Mouse (Mus musculus): ENCODE results near the gene Tfdp2.

GRCm38 (mm10) chr9:96369654-96370384 is 173.7 kb downstream of the Tfdp2 start:
- no peak for TF ChIP-seq CTCF (IDR thresholded peaks at IDR 0.05; ENCODE audit: low read depth, low read length)
- no peak for TF ChIP-seq POLR2A (IDR thresholded peaks at IDR 0.05; ENCODE audit: insufficient read depth, low read length)

Measured in ES-Bruce4 (cell line).